Mouse (Mus musculus): ENCODE measurements around the gene Uchl4. TPM values are rescaled to one million over a fixed set of nuclear protein-coding genes. Genes with fewer than 3 reads are reported as not detected.

The Uchl4 gene
- polyA plus RNA-seq, 1 experiment from 2014 or later: 3.5 TPM

DNA sequence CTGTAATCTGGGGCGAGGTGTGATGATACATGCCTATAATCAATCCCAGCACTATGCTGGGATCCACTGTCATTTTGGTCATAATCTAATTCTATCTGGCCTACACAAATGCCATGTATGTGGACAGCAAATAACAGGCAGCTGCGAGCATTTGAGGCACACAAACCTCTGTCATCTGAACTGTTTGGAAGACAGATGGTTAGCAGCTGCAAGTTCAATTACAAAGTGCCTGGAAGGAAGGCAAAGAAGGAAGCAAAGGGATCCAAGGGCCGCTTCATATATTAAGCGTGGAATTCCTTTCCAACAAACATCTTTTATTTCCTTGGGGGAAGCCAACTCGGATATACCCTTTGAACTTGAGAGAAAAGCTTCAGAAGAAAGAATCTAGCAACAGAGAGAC, 1.3 kb upstream of the Uchl4 start:
- no peak for ATAC-seq (ENCODE audit: low FRiP score)
- H3K4me1 ChIP-seq: peaks cover 26% of the 10 kb centered on the region
- no peak overlapping the region for H3K27ac ChIP-seq
- WGBS: 77% methylated on average over 5 of the region's 5 CpGs
- no peak overlapping the region for H3K4me2 ChIP-seq
- no peaks in the 10 kb centered on the region for H3K9me3 ChIP-seq
- no peaks in the 10 kb centered on the region for H3K27me3 ChIP-seq
- H3K36me3 ChIP-seq (replicated peaks): no peaks in the 10 kb centered on the region
- H3K9ac ChIP-seq: no peak overlapping the region
- no peak overlapping the region for H3K4me3 ChIP-seq (replicated peaks)

- Histone ChIP-seq H3K4me1 (peaks cover 23% of the 10 kb centered on the region), H3K4me3 (replicated peaks) (no peak overlapping the region), H3K9ac (no peak overlapping the region), H3K36me3 (replicated peaks) (no peaks in the 10 kb centered on the region), H3K27ac (no peak overlapping the region), H3K9me3 (no peaks in the 10 kb centered on the region), H3K4me2 (no peak overlapping the region), H3K27me3 (no peaks in the 10 kb centered on the region)
- ATAC-seq (ENCODE audit: low FRiP score): no peak
- 95% methylated on average over 7 of the region's 7 CpGs for WGBS
Measured at GRCm38 (mm10) chr9:64236056-64236455, 1.1 kb downstream of the Uchl4 start.

GRCm38 (mm10) chr9:64240116-64240515, 5.1 kb downstream of the Uchl4 start:
- Histone ChIP-seq H3K36me3 (replicated peaks) (no peaks in the 10 kb centered on the region), H3K27ac (no peak overlapping the region), H3K4me1 (peaks cover 10% of the 10 kb centered on the region), H3K4me3 (replicated peaks) (no peak overlapping the region), H3K4me2 (no peak overlapping the region), H3K9me3 (no peaks in the 10 kb centered on the region), H3K9ac (no peak overlapping the region), H3K27me3 (no peaks in the 10 kb centered on the region)
- 61% methylated on average over 2 of the region's 2 CpGs for whole genome bisulfite sequencing
- ATAC-seq (ENCODE audit: low FRiP score): no peak

- no peak overlapping the region for H3K27ac ChIP-seq
- no peak overlapping the region for H3K4me2 ChIP-seq
- WGBS: 76% methylated on average over 8 of the region's 8 CpGs
- no peak overlapping the region for H3K4me3 ChIP-seq (replicated peaks)
- H3K9ac ChIP-seq: no peak overlapping the region
- no peak for ATAC-seq (ENCODE audit: low FRiP score)
- H3K9me3 ChIP-seq: no peaks in the 10 kb centered on the region
- H3K36me3 ChIP-seq (replicated peaks): no peaks in the 10 kb centered on the region
- H3K4me1 ChIP-seq: peaks cover 10% of the 10 kb centered on the region
- no peaks in the 10 kb centered on the region for H3K27me3 ChIP-seq
Measured at GRCm38 (mm10) chr9:64240681-64241080, 5.7 kb downstream of the Uchl4 start.

DNA sequence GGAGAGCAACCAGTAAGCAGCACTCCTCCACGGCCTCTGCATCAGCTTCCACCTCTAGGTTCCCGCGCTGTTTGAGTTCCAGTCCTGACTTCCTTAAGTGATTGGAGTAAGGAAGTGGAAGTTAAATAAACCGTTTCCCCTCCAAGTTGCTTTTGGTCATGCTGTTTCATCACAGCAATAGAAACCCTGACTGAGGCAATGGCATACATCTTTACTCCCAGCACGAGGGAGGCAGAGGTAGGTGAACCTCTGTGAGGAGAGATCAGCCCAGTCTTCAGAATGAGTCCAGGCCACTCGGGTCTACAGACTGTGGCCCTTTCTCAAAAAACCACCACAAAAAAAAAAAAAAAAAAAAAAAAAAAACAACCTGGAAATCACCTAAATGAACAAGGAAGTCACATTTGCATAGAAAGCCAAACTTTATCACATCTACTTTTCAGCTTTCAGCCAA, 7.4 kb downstream of the Uchl4 start:
- Histone ChIP-seq H3K9ac (no peak overlapping the region), H3K27ac (no peak overlapping the region), H3K36me3 (replicated peaks) (no peaks in the 10 kb centered on the region), H3K4me1 (peaks cover 10% of the 10 kb centered on the region), H3K4me2 (no peak overlapping the region), H3K4me3 (replicated peaks) (no peak overlapping the region), H3K9me3 (no peaks in the 10 kb centered on the region), H3K27me3 (no peaks in the 10 kb centered on the region)
- 82% methylated on average over 6 of the region's 6 CpGs for WGBS
- ATAC-seq (ENCODE audit: low FRiP score): no peak

DNA sequence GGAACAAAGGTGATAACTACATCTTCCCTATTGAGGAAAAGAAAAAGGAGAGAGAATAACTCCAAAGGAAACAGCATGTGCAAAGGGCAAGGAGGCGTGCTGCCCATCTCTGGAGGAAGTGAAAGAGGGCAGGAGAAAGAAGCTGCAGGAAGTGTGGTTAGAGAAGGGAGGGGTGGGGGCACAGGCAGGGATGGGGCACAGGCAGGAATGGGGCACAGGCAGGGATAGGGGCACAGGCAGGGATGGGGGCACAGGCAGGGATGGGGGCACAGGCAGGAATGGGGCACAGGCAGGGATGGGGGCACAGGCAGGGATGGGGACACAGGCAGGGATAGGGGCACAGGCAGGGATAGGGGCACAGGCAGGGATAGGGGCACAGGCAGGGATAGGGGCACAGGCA, 14.4 kb downstream of the Uchl4 start:
- Histone ChIP-seq H3K4me1 (peaks cover 19% of the 10 kb centered on the region), H3K27ac (no peak overlapping the region), H3K27me3 (no peaks in the 10 kb centered on the region), H3K4me3 (replicated peaks) (no peak overlapping the region), H3K9me3 (no peaks in the 10 kb centered on the region), H3K36me3 (replicated peaks) (0 out of 2 replicates have a peak, but pooled peaks cover 4% of the 10 kb centered on the region), H3K4me2 (no peak overlapping the region), H3K9ac (no peak overlapping the region)
- 85% methylated on average over 1 of the region's 1 CpGs for WGBS
- ATAC-seq (ENCODE audit: low FRiP score): no peak

DNA sequence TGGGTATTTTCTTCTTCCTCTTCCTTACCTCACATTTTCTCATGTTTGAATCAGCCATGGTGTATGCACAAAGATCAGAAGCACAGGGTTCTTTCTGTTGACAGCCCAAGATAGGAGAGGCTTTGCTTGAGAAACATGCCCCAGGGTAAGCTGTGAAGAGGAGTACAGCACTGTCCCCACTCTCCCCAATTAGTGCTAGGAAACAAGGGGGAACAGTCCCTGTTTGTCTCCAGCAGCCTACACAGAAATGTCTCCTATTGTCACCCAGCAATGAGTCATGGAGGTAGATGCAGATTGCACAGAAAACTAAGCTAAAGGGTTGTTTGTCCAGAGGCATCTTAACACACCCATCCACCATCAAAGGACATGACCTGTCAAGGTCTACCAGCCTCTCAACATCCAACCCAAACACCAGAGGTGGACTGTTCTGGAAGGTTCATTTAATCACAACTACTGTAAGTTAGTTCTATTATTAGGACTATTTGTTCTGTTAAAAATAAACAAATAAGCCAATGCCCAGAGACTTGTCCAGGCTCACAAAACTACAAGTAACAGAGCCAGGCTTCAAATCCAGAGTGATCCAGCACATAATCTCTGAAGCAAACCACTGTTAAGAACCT, 15.2 kb downstream of the Uchl4 start:
- H3K4me2 ChIP-seq: no peak overlapping the region
- H3K4me3 ChIP-seq (replicated peaks): no peak overlapping the region
- no peaks in the 10 kb centered on the region for H3K27me3 ChIP-seq
- H3K4me1 ChIP-seq: peaks cover 19% of the 10 kb centered on the region
- no peak overlapping the region for H3K9ac ChIP-seq
- no peak for ATAC-seq (ENCODE audit: low FRiP score)
- H3K36me3 ChIP-seq (replicated peaks): 0 out of 2 replicates have a peak, but pooled peaks cover 4% of the 10 kb centered on the region
- no peaks in the 10 kb centered on the region for H3K9me3 ChIP-seq
- no peak overlapping the region for H3K27ac ChIP-seq

- no peaks in the 10 kb centered on the region for H3K27me3 ChIP-seq
- H3K36me3 ChIP-seq (replicated peaks): 0 out of 2 replicates have a peak, but pooled peaks cover 4% of the 10 kb centered on the region
- H3K4me2 ChIP-seq: peak overlapping the region; percentile 93
- peak overlapping the region; percentile 93 for H3K9ac ChIP-seq
- no peak for ATAC-seq (ENCODE audit: low FRiP score)
- peak overlapping the region; percentile 90; the same call in 1 of the 2 replicates for H3K27ac ChIP-seq
- WGBS: under 1% methylated on average over 16 of the region's 16 CpGs
- H3K4me1 ChIP-seq: peaks cover 19% of the 10 kb centered on the region
- H3K4me3 ChIP-seq (replicated peaks): peak overlapping the region; percentile 93
- H3K9me3 ChIP-seq: no peaks in the 10 kb centered on the region
Measured at GRCm38 (mm10) chr9:64252591-64253020, 17.6 kb downstream of the Uchl4 start.

GRCm38 (mm10) chr9:64253021-64253904, 18.3 kb downstream of the Uchl4 start, which contains the start of gene Map2k1:
Gene Map2k1, minus strand, starts transcription at chr9:64253631.
- peak within 1 kb of the TSS; percentile 90 for H3K27ac ChIP-seq
- peak; percentile 98 for ATAC-seq (ENCODE audit: low FRiP score)
- under 1% methylated on average over 86 of the region's 89 CpGs for WGBS

DNA sequence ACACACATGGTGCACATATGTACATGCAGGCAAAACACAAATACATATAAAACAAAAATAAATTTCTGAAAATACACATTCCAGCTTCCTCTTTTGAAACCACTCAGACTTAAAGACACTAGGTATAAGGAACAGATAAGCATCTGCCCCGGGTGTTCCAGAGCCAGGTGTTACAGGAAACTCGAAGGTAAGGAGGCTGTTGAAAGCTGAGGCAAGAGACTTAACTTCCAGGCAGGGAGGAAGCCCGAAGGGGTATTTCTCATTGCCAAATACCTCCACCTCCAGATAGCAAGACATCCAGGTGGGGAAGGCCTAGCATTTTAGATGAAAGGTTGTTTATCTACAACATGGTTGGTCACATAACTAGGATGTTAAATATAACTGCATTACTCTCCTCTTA, 20.4 kb downstream of the Uchl4 start:
- Histone ChIP-seq H3K4me3 (replicated peaks) (no peak overlapping the region), H3K4me2 (no peak overlapping the region), H3K27ac (no peak overlapping the region), H3K4me1 (peaks cover 19% of the 10 kb centered on the region), H3K9me3 (no peaks in the 10 kb centered on the region), H3K36me3 (replicated peaks) (no peaks in the 10 kb centered on the region), H3K27me3 (no peaks in the 10 kb centered on the region), H3K9ac (no peak overlapping the region)
- 83% methylated on average over 3 of the region's 3 CpGs for WGBS
- no peak for ATAC-seq (ENCODE audit: low FRiP score)

More at GRCm38 (mm10) chr9:64253021-64253904, 18.3 kb downstream of the Uchl4 start, which contains the start of gene Map2k1:
- Histone ChIP-seq H3K36me3 (replicated peaks) (0 out of 2 replicates have a peak, but pooled peaks cover 3% of the 10 kb centered on the region), H3K4me1 (peaks cover 19% of the 10 kb centered on the region), H3K9me3 (no peaks in the 10 kb centered on the region), H3K27me3 (no peaks in the 10 kb centered on the region), H3K4me2 (peak within 1 kb of the TSS; percentile 93), H3K4me3 (replicated peaks) (peak within 1 kb of the TSS; percentile 93), H3K9ac (peak within 1 kb of the TSS; percentile 93)

GRCm38 (mm10) chr9:64256204-64256603, 21.2 kb downstream of the Uchl4 start:
- Histone ChIP-seq H3K4me2 (no peak overlapping the region), H3K4me3 (replicated peaks) (no peak overlapping the region), H3K27me3 (no peaks in the 10 kb centered on the region), H3K9ac (no peak overlapping the region), H3K9me3 (no peaks in the 10 kb centered on the region), H3K27ac (no peak overlapping the region), H3K4me1 (peaks cover 15% of the 10 kb centered on the region), H3K36me3 (replicated peaks) (no peaks in the 10 kb centered on the region)
- ATAC-seq (ENCODE audit: low FRiP score): no peak
- 87% methylated on average over 3 of the region's 3 CpGs for WGBS

DNA sequence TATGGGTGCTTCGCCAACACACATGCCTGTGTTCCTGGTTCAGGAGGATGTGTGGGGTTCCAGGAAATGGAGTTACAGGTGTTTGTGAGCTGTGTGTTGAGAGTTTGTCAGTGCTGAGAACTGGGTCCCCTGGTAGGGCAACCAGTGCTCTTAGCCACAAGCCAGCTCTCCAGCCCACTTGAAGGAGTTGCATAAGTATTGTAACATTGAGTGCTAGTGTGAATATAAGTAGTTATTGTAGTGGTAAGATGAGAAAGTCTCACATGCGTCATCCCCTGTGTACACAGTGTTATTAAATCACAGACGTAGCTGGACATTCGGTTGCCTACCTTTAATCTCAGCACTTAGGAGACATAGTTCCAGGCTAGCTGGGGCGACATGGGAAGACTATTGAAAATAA, 24.9 kb downstream of the Uchl4 start:
- Histone ChIP-seq H3K27me3 (no peaks in the 10 kb centered on the region), H3K9ac (no peak overlapping the region), H3K9me3 (no peaks in the 10 kb centered on the region), H3K27ac (no peak overlapping the region), H3K4me3 (replicated peaks) (no peak overlapping the region), H3K4me1 (no peaks in the 10 kb centered on the region), H3K4me2 (no peak overlapping the region), H3K36me3 (replicated peaks) (no peaks in the 10 kb centered on the region)
- no peak for ATAC-seq (ENCODE audit: low FRiP score)
- 89% methylated on average over 5 of the region's 5 CpGs for WGBS

All from forebrain, embryonic 12.5 days (tissue).